Mouse (Mus musculus) heart, adult 2 months (tissue): ENCODE data around the gene Ctsw. TPM values are rescaled to one million over a fixed set of nuclear protein-coding genes. Genes with fewer than 3 reads are reported as not detected.

Experiments used
- DNase-seq, 2 experiments: peaks; one replicate each; pipeline ENCODE4 v3.0.0; 2021
- H3K27ac ChIP-seq: fragments of 200-600 bp; 2 replicates; pipeline ENCODE4 v1.8.1; 2022
- H3K27me3 ChIP-seq: fragments of 200-500 bp; 2 replicates; pipeline ENCODE4 v1.6.1; 2012; ENCODE audit warnings: mild to moderate bottlenecking, low read length, inconsistent platforms, mixed read lengths; ENCODE audit not compliant: control insufficient read depth, insufficient read depth
- H3K36me3 ChIP-seq: fragments of 200-500 bp; 2 replicates; pipeline ENCODE4 v1.6.1; 2012; ENCODE audit warnings: low read length, inconsistent platforms; ENCODE audit not compliant: control insufficient read depth, insufficient read depth
- H3K4me1 ChIP-seq: fragments of 200-500 bp; 2 replicates; pipeline ENCODE4 v1.6.1; 2011; ENCODE audit warnings: low read length; ENCODE audit not compliant: control insufficient read depth, insufficient read depth
- H3K4me3 ChIP-seq: fragments of 200-600 bp; 2 replicates; pipeline ENCODE4 v1.8.1; 2022
- H3K79me2 ChIP-seq: fragments of 200-500 bp; replicated peaks from 2 replicates; pipeline ENCODE4 v1.6.1; 2012; ENCODE audit warnings: mild to moderate bottlenecking, inconsistent platforms, low read length, moderate library complexity, mixed read lengths; ENCODE audit not compliant: control insufficient read depth, insufficient read depth
- H3K9ac ChIP-seq: fragments of 200-500 bp; 2 replicates; pipeline ENCODE4 v1.6.1; 2012; ENCODE audit warnings: low read depth, mild to moderate bottlenecking, control low read depth, inconsistent platforms, low read length, mixed read lengths
- CTCF ChIP-seq: fragments of 200-600 bp; IDR thresholded peaks from 2 replicates; pipeline ENCODE4 v1.8.1; 2022; ENCODE audit warnings: antibody characterized with exemption, mild to moderate bottlenecking, moderate library complexity
- EP300 ChIP-seq: fragments of 200-500 bp; IDR thresholded peaks from 2 replicates; pipeline ENCODE4 v1.6.1; 2011; ENCODE audit warnings: low read depth, low read length, control low read depth; ENCODE audit not compliant: insufficient read depth
- POLR2A ChIP-seq: fragments of 200-500 bp; IDR thresholded peaks from 2 replicates; pipeline ENCODE4 v1.6.1; 2011; ENCODE audit warnings: mild to moderate bottlenecking, low read depth, low read length, control low read depth; ENCODE audit not compliant: insufficient read depth
- WGBS: fragments of 180-500 bp; shearing (Covaris S2); methylation state at CpG from one replicate; pipeline ENCODE4 v1.1.7; 2018; 5-methylcytosine and 5-hydroxymethylcytosine counted together
- intact Hi-C: fragments of 180-260 bp; cut with DNase I; formaldehyde crosslinking; loops from one replicate; pipeline ENCODE4 v1.15.1; 2025
- polyA plus RNA-seq: library from polyadenylated mRNA; depleted of rRNA; stranded (reverse); fragments of >200 nt; gene quantifications from 2 replicates; pipeline ENCODE4 v1.2.3, GENCODE M21; 2012
- total RNA-seq, 2 experiments: library from RNA; stranded (reverse); gene quantifications; 2 replicates each; pipeline ENCODE4 v1.2.3; 2021

Ctsw gene
- total and polyA plus RNA-seq, 3 experiments, result 0.32 to 2.0 (median 0.42) TPM

- Histone ChIP-seq H3K4me1 (peaks cover 7% of the 10 kb centered on the region), H3K4me3 (peak overlapping the region; percentile 64), H3K27me3 (no peaks in the 10 kb centered on the region), H3K79me2 (peaks cover 6% of the 10 kb centered on the region), H3K27ac (peak overlapping the region; percentile 99), H3K36me3 (peaks cover 12% of the 10 kb centered on the region), H3K9ac (peak overlapping the region; percentile 97)
- peak; percentile 46; the same call in 1 of the 2 replicates for TF ChIP-seq EP300
- peak; percentile 25; the same call in 1 of the 2 replicates for TF ChIP-seq CTCF
- peak; percentile 95 for TF ChIP-seq POLR2A
- intact Hi-C loops, result loop anchor here (1.0 kb wide), 1 partner anchor 91 kb away; the partner anchor contains the start of gene Eif1ad
- peak; percentile 96 to 97 for DNase-seq
- under 1% methylated on average over 70 of the region's 70 CpGs for WGBS
Measured at GRCm38 (mm10) chr19:5456922-5457745, 11.2 kb downstream of the Ctsw start.

GRCm38 (mm10) chr19:5456241-5456921 lies 11.9 kb downstream of the Ctsw start:
- Histone ChIP-seq H3K79me2 (peaks cover 6% of the 10 kb centered on the region), H3K27me3 (no peaks in the 10 kb centered on the region), H3K36me3 (peaks cover 12% of the 10 kb centered on the region), H3K4me3 (peak overlapping the region; percentile 64), H3K9ac (peak overlapping the region; percentile 97), H3K4me1 (peaks cover 7% of the 10 kb centered on the region), H3K27ac (peak overlapping the region; percentile 99)
- 7% methylated on average over 26 of the region's 26 CpGs for WGBS
- intact Hi-C loops, result loop anchor here (1.0 kb wide), 1 partner anchor 90 kb away; the partner anchor contains the start of gene Eif1ad
- DNase-seq, result peak; percentile 70 to 74
- TF ChIP-seq CTCF (no peak), EP300 (peak; percentile 78; the same call in 1 of the 2 replicates), POLR2A (peak; percentile 74)

- Histone ChIP-seq H3K27me3 (no peaks in the 10 kb centered on the region), H3K79me2 (peaks cover 6% of the 10 kb centered on the region), H3K4me3 (peak overlapping the region; percentile 64), H3K4me1 (peaks cover 6% of the 10 kb centered on the region), H3K36me3 (peaks cover 12% of the 10 kb centered on the region), H3K27ac (peak overlapping the region; percentile 99), H3K9ac (peak overlapping the region; percentile 97)
- intact Hi-C loops, result loop anchor here (2.0 kb wide), 1 partner anchor 23 kb away; no protein-coding TSS in a partner anchor
- no peak for DNase-seq
- whole genome bisulfite sequencing, result 42% methylated on average over 8 of the region's 8 CpGs
- TF ChIP-seq EP300 (no peak), CTCF (no peak), POLR2A (no peak)
Measured at GRCm38 (mm10) chr19:5455568-5455967, 12.7 kb downstream of the Ctsw start.

- intact Hi-C loops, result loop anchor here (2.0 kb wide), 1 partner anchor 22 kb away; no protein-coding TSS in a partner anchor
- H3K9ac ChIP-seq, result peak overlapping the region; percentile 7; the same call in 1 of the 2 replicates
- TF ChIP-seq CTCF (no peak), EP300 (no peak), POLR2A (no peak)
- peak overlapping the region; percentile 99 for H3K27ac ChIP-seq
- WGBS, result 65% methylated on average over 12 of the region's 12 CpGs
- peaks cover 12% of the 10 kb centered on the region for H3K36me3 ChIP-seq
- H3K27me3 ChIP-seq, result no peaks in the 10 kb centered on the region
- no peak for DNase-seq
- H3K4me1 ChIP-seq, result peaks cover 6% of the 10 kb centered on the region
- H3K4me3 ChIP-seq, result peak overlapping the region; percentile 64
- H3K79me2 ChIP-seq, result peaks cover 6% of the 10 kb centered on the region
Measured at GRCm38 (mm10) chr19:5455037-5455436, 13.3 kb downstream of the Ctsw start.

GRCm38 (mm10) chr19:5451766-5452165 lies 16.5 kb downstream of the Ctsw start:
- peaks cover 4% of the 10 kb centered on the region for H3K4me1 ChIP-seq
- TF ChIP-seq CTCF, result no peak
- 0 out of 2 replicates have a peak, but pooled peaks have one; percentile 35 for TF ChIP-seq POLR2A
- H3K4me3 ChIP-seq, result no peak overlapping the region
- no peak overlapping the region for H3K9ac ChIP-seq
- peaks cover 6% of the 10 kb centered on the region; the same call in 1 of the 2 replicates for H3K27me3 ChIP-seq
- no peak overlapping the region for H3K27ac ChIP-seq
- intact Hi-C loops, result no loop called here
- DNase-seq, result no peak
- H3K36me3 ChIP-seq, result peaks cover 12% of the 10 kb centered on the region
- H3K79me2 ChIP-seq, result peaks cover 6% of the 10 kb centered on the region
- WGBS, result 53% methylated on average over 6 of the region's 6 CpGs
